9 mouse cellular contexts compared by ENCODE assay signal in the genomic region with DNA sequence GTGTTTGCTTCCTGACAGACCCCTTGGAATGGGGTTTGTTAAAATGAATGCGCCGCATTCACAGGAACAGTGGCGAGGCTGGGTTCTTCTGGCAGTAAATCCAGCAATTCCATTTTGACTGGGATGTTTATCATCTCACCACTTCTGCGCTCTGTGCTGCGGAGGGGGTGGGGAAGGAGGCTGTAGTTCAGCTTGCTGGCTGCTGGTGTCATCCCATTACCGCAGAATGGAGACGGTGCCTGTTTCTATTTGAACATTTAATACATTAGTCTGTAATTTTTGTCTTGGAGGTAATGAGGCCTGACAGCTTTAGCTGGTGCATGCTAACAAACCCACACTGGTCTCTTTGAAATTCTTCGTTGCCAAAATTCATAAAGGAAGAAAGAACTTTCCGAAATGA.
A peak's percentile ranks its signal among the peaks of the same experiment; 100 is the strongest.
DNase-seq lines count a peak whose midpoint lies in the region; ATAC-seq and TF ChIP-seq lines count a peak whose summit lies in the region.
"Had no signal": no experiment of that assay in that cellular context is flagged by ENCODE, and none has a peak within 500 bp of the region (broad histone marks: within the 10 kb centered on the region; RNA-seq: fewer than 3 reads in every experiment).

No protein-coding gene starts in this region.

- H3K27me3 ChIP-seq in kidney, adult 2 months (replicated peaks; ENCODE audit: control insufficient read depth, insufficient read depth, low read length): no peaks in the 10 kb centered on the region
- H3K27me3 ChIP-seq in cerebellum, adult 2 months (ENCODE audit: control insufficient read depth, insufficient read depth, low read length): no peaks in the 10 kb centered on the region; the same call in 1 of the 2 replicates
- no peaks in the 10 kb centered on the region for H3K27me3 ChIP-seq in forebrain, postnatal 0 days (ENCODE audit: insufficient read depth, low read length)
- no peaks in the 10 kb centered on the region for H3K27me3 ChIP-seq in midbrain, postnatal 0 days (ENCODE audit: insufficient read depth, low read length)
- H3K27me3 ChIP-seq: limb, embryonic 15.5 days had no signal

- peak; percentile 8 for DNase-seq in kidney, adult 2 months
- no peak for DNase-seq in kidney, adult 11 months
- peak; percentile 30 to 39 for DNase-seq in cerebellum, adult 2 months
- DNase-seq in forebrain, postnatal 0 days: peak; percentile 90
- peak; percentile 74 to 81 for DNase-seq in layer of hippocampus, adult 2 months (ENCODE audit: low spot score in 2 of 2)
- DNase-seq in midbrain, postnatal 0 days (ENCODE audit: low spot score): peak; percentile 87
- DNase-seq in urinary bladder, adult 18-20 months (ENCODE audit: low spot score in 2 of 2): no peak

- peak; percentile 61 for TF ChIP-seq CTCF in kidney, adult 2 months (conservative IDR thresholded peaks at IDR 0.05; ENCODE audit: insufficient read depth, insufficient read length, low read depth, low read length)
- peak; percentile 61 for TF ChIP-seq CTCF in cerebellum, adult 2 months (IDR thresholded peaks at IDR 0.05; ENCODE audit: borderline replicate concordance, insufficient read depth, low read depth, low read length)
- TF ChIP-seq CTCF in forebrain, postnatal 0 days (IDR thresholded peaks at IDR 0.05; ENCODE audit: low read depth): peak; percentile 87
- TF ChIP-seq CTCF in layer of hippocampus, adult 2 months (conservative IDR thresholded peaks at IDR 0.05): peak; percentile 89
- TF ChIP-seq CTCF in midbrain, postnatal 0 days (IDR thresholded peaks at IDR 0.05): peak; percentile 83

- no peaks in the 10 kb centered on the region for H3K4me1 ChIP-seq in kidney, adult 2 months (ENCODE audit: control insufficient read depth, insufficient read depth, low read length)
- no peaks in the 10 kb centered on the region for H3K4me1 ChIP-seq in cerebellum, adult 2 months (ENCODE audit: control insufficient read depth, insufficient read depth, low read length)
- H3K4me1 ChIP-seq in forebrain, postnatal 0 days (ENCODE audit: insufficient read depth): no peaks in the 10 kb centered on the region
- H3K4me1 ChIP-seq in midbrain, postnatal 0 days (ENCODE audit: insufficient read depth, low read length): no peaks in the 10 kb centered on the region
- H3K4me1 ChIP-seq: limb, embryonic 15.5 days had no signal

- WGBS in kidney, adult 2 months: 29% methylated on average over 9 of the region's 9 CpGs
- 21% methylated on average over 9 of the region's 9 CpGs for WGBS in cerebellum, adult 2 months
- WGBS in forebrain, postnatal 0 days: 7% methylated on average over 9 of the region's 9 CpGs
- WGBS in midbrain, postnatal 0 days: 28% methylated on average over 9 of the region's 9 CpGs

- TF ChIP-seq POLR2A in kidney, adult 2 months (IDR thresholded peaks at IDR 0.05; ENCODE audit: low read depth, low read length): no peak
- no peak for TF ChIP-seq POLR2A in cerebellum, adult 2 months (IDR thresholded peaks at IDR 0.05; ENCODE audit: borderline replicate concordance, insufficient read depth, low read length)

- H3K36me3 ChIP-seq in kidney, adult 2 months (ENCODE audit: control insufficient read depth, insufficient read depth, low read length): no peaks in the 10 kb centered on the region
- H3K36me3 ChIP-seq in forebrain, postnatal 0 days (ENCODE audit: insufficient read depth): no peaks in the 10 kb centered on the region
- H3K36me3 ChIP-seq in midbrain, postnatal 0 days (ENCODE audit: insufficient read depth, low read length): no peaks in the 10 kb centered on the region
- H3K36me3 ChIP-seq: limb, embryonic 15.5 days had no signal

- H3K27ac ChIP-seq in kidney, adult 2 months (ENCODE audit: insufficient read depth, low read depth, low read length): no peak overlapping the region
- H3K27ac ChIP-seq in cerebellum, adult 2 months (ENCODE audit: insufficient read depth, low read length): no peak overlapping the region
- H3K27ac ChIP-seq in forebrain, postnatal 0 days (ENCODE audit: low read depth, low read length): no peak overlapping the region
- H3K27ac ChIP-seq in layer of hippocampus, adult 2 months: peak overlapping the region; percentile 85
- H3K27ac ChIP-seq in midbrain, postnatal 0 days (ENCODE audit: low read depth, low read length): no peak overlapping the region
- H3K27ac ChIP-seq: limb, embryonic 15.5 days had no signal

- H3K9me3 ChIP-seq in forebrain, postnatal 0 days (ENCODE audit: low read length): no peaks in the 10 kb centered on the region
- H3K9me3 ChIP-seq in midbrain, postnatal 0 days (ENCODE audit: low read length): no peaks in the 10 kb centered on the region
- H3K9me3 ChIP-seq: limb, embryonic 15.5 days had no signal

- H3K4me2 ChIP-seq in forebrain, postnatal 0 days (ENCODE audit: low read depth): peak overlapping the region; percentile 26
- no peak overlapping the region for H3K4me2 ChIP-seq in midbrain, postnatal 0 days (ENCODE audit: low read depth, low read length, poor library complexity, severe bottlenecking)
- H3K4me2 ChIP-seq: limb, embryonic 15.5 days had no signal

- no peak overlapping the region for H3K9ac ChIP-seq in forebrain, postnatal 0 days
- H3K9ac ChIP-seq in midbrain, postnatal 0 days (replicated peaks; ENCODE audit: low read length, poor library complexity, severe bottlenecking): no peak overlapping the region
- H3K9ac ChIP-seq: limb, embryonic 15.5 days had no signal

- peak; percentile 99 for ATAC-seq in forebrain, postnatal 0 days
- peak; percentile 82 for ATAC-seq in midbrain, postnatal 0 days (ENCODE audit: low FRiP score)
- ATAC-seq in monocyte, adult 5-6 weeks (replicated peaks; ENCODE audit: insufficient number of reproducible peaks, low FRiP score, low TSS enrichment, poor library complexity, severe bottlenecking): no peak

- no peak overlapping the region for H3K4me3 ChIP-seq in kidney, adult 2 months (ENCODE audit: insufficient read depth, low read depth, low read length)
- peak overlapping the region; percentile 21 for H3K4me3 ChIP-seq in cerebellum, adult 2 months (replicated peaks; ENCODE audit: insufficient read depth, low read depth, low read length)
- H3K4me3 ChIP-seq in forebrain, postnatal 0 days (ENCODE audit: low read depth, low read length): 0 out of 2 replicates have a peak overlapping the region, but pooled peaks have one; percentile 4
- peak overlapping the region; percentile 31; the same call in 1 of the 2 replicates for H3K4me3 ChIP-seq in layer of hippocampus, adult 2 months
- H3K4me3 ChIP-seq in midbrain, postnatal 0 days (ENCODE audit: low read depth, low read length): no peak overlapping the region
- H3K4me3 ChIP-seq: limb, embryonic 15.5 days had no signal

Comparison
In these comparisons a context has a peak if more than half of its experiments do, and no peak if none do; other contexts are left out.
1. DNase-seq: peak in kidney, adult 2 months (single experiment), cerebellum, adult 2 months (2 of 2), forebrain, postnatal 0 days (single experiment), layer of hippocampus, adult 2 months (2 of 2) and midbrain, postnatal 0 days (single experiment); none in kidney, adult 11 months (single experiment) and urinary bladder, adult 18-20 months (0 of 2).
2. H3K4me3 ChIP-seq: peak in cerebellum, adult 2 months (single experiment), forebrain, postnatal 0 days (single experiment) and layer of hippocampus, adult 2 months (single experiment); none in kidney, adult 2 months (single experiment) and midbrain, postnatal 0 days (single experiment).
3. Peak in every context shown above with its lines, with median percentiles within 50 percentile points of each other: CTCF ChIP-seq.